Mouse (Mus musculus): ENCODE measurements around the gene Mapt. TPM values are rescaled to one million over a fixed set of nuclear protein-coding genes. Genes with fewer than 3 reads are reported as not detected.
"Not testable (repeated sequence)": the region's sequence is repeated elsewhere in the genome, so short reads cannot be mapped to it uniquely, and the experiment has no call there.

Mapt gene
- polyA plus RNA-seq, 1 experiment from 2014 or later = 1,219 TPM

DNA sequence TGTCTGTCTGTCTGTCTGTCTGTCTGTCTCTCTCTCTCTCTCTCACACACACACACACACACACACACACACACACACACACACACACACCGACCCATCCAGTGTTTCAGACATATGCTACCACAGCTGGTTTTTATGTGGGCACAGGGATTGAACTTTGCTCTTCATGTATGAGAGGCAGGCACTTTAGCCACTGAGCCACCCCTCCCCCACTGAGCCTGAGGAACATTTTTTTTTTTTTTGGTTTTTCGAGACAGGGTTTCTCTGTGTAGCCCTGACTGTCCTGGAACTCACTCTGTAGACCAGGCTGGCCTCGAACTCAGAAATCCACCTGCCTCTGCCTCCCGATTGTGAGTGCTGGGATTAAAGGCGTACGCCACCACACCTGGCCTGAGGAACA lies 14.3 kb downstream of the Mapt start:
- H3K9me3 ChIP-seq (ENCODE audit: control insufficient read depth, low read length); H3K4me2 ChIP-seq (ENCODE audit: low read length); H3K36me3 ChIP-seq (ENCODE audit: control insufficient read depth, insufficient read depth, low read length); H3K27ac ChIP-seq (ENCODE audit: low read depth, low read length); H3K9ac ChIP-seq (ENCODE audit: low read depth, low read length); H3K27me3 ChIP-seq (replicated peaks; ENCODE audit: control insufficient read depth, insufficient read depth, low read length); ATAC-seq; H3K4me1 ChIP-seq (ENCODE audit: control insufficient read depth, insufficient read depth, low read depth, low read length); H3K4me3 ChIP-seq (ENCODE audit: low read length): not testable (repeated sequence)
- WGBS = 77% methylated on average over 6 of the region's 6 CpGs

DNA sequence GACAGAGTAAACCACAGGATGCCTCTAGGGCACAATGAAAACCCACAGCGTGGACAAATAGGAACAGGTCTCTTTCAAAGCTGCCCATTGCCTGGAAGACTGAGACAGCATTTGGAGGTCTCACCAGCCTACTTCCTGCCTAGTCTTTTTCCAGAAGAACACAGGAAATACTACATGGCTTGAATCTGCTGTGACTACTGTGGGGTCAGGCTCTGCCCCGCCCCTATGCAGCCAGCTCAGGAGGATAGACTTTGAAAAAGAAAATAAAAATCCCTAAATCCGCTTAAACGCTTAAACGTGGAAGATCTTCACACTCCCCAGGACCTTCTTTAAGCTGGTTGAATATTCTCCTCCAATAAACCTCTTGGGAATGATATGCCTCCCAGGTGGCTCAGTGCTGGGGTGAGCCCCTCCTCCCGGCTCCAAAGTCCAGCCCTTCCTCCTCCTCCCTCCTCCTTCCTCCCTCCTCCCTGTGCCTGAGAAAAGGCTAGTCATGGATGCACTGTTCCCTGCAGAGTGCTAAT lies 15.0 kb downstream of the Mapt start:
- Histone ChIP-seq H3K4me2 (ENCODE audit: low read length) (no peak overlapping the region), H3K9me3 (ENCODE audit: control insufficient read depth, low read length) (no peaks in the 10 kb centered on the region), H3K27me3 (replicated peaks; ENCODE audit: control insufficient read depth, insufficient read depth, low read length) (no peaks in the 10 kb centered on the region), H3K4me3 (ENCODE audit: low read length) (no peak overlapping the region), H3K4me1 (ENCODE audit: control insufficient read depth, insufficient read depth, low read depth, low read length) (peaks cover 8% of the 10 kb centered on the region), H3K9ac (ENCODE audit: low read depth, low read length) (no peak overlapping the region), H3K36me3 (ENCODE audit: control insufficient read depth, insufficient read depth, low read length) (no peaks in the 10 kb centered on the region), H3K27ac (ENCODE audit: low read depth, low read length) (no peak overlapping the region)
- peak; percentile 40 for ATAC-seq
- 17% methylated on average over 6 of the region's 6 CpGs for WGBS

DNA sequence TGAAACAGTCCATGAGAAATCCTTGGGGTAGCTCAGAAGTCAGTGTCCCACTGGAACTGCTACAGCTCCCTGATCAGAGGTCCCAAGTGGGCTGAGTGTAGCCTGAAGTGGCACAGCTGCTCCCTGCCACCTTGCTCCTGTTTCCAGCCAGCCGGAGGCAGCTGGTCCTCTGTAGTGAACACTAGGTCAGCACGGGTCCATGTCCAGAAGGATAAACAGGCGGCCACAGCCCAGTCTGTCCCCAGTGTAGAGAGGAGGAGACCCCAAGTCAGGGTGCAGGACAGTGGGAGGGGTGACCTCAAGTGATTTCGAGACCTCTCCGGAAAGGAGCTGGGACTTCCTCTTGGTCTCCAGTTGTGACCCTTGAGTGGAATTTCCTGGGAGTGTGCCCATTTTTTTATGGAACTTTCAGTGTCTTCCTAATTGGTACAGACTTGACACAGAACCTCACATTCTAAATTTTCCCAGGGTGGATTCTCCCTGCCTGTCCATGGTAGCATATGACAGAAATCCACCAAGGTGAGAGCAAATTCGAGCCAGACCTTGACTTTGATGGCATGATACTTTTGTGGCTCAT lies 16.0 kb downstream of the Mapt start:
- peaks cover 13% of the 10 kb centered on the region for H3K4me1 ChIP-seq (ENCODE audit: control insufficient read depth, insufficient read depth, low read depth, low read length)
- H3K9me3 ChIP-seq (ENCODE audit: control insufficient read depth, low read length) = no peaks in the 10 kb centered on the region
- no peaks in the 10 kb centered on the region for H3K27me3 ChIP-seq (replicated peaks; ENCODE audit: control insufficient read depth, insufficient read depth, low read length)
- H3K4me2 ChIP-seq (ENCODE audit: low read length) = no peak overlapping the region
- no peak for ATAC-seq
- WGBS = 79% methylated on average over 6 of the region's 6 CpGs
- H3K36me3 ChIP-seq (ENCODE audit: control insufficient read depth, insufficient read depth, low read length) = no peaks in the 10 kb centered on the region
- no peak overlapping the region for H3K4me3 ChIP-seq (ENCODE audit: low read length)
- no peak overlapping the region for H3K27ac ChIP-seq (ENCODE audit: low read depth, low read length)
- no peak overlapping the region for H3K9ac ChIP-seq (ENCODE audit: low read depth, low read length)

DNA sequence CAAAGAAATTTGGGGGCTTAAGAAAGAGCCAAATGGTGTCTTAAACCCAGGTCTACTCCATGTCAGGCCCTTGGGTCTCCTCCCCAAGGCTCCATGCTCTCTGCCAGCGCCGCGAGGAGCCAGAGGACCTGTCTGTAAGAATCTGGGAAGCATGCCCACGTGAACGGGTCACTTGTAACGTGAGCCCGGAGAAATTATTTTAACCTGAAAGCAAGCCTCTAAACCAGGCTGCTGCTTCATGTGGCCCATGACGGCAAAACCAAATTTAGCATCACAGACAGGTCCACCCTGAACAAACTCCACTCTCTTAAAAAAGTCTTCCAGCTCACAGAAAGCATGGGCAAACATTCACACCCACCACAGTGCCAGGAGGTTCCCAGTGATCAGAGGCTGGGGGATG lies 18.2 kb downstream of the Mapt start:
- Histone ChIP-seq H3K9ac (ENCODE audit: low read depth, low read length) (no peak overlapping the region), H3K36me3 (ENCODE audit: control insufficient read depth, insufficient read depth, low read length) (no peaks in the 10 kb centered on the region), H3K4me2 (ENCODE audit: low read length) (no peak overlapping the region), H3K4me1 (ENCODE audit: control insufficient read depth, insufficient read depth, low read depth, low read length) (peaks cover 16% of the 10 kb centered on the region), H3K9me3 (ENCODE audit: control insufficient read depth, low read length) (no peaks in the 10 kb centered on the region), H3K4me3 (ENCODE audit: low read length) (no peak overlapping the region), H3K27ac (ENCODE audit: low read depth, low read length) (no peak overlapping the region), H3K27me3 (replicated peaks; ENCODE audit: control insufficient read depth, insufficient read depth, low read length) (no peaks in the 10 kb centered on the region)
- WGBS = 69% methylated on average over 8 of the region's 8 CpGs
- ATAC-seq = no peak

DNA sequence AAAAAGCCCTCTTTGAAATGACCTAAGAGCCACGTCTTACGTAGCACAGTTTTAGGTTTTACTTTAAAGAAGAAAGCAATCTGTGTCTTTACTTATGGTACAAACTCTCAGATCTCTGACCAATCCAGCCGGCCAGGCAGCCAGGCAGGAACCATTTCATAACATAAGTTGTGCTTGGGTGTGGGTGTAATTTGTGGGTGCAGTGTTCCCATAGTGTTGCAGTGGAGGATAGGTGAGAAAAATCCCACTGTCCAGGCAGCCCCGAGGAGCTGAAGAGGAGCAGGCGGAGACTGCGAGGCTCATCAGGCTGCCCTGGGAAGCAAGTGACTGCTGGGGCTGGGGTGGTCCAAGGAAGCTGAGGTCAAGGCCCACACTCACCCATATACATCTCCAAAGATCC lies 19.9 kb downstream of the Mapt start:
- no peak for ATAC-seq
- H3K4me2 ChIP-seq (ENCODE audit: low read length) = no peak overlapping the region
- 77% methylated on average over 6 of the region's 6 CpGs for WGBS
- H3K9me3 ChIP-seq (ENCODE audit: control insufficient read depth, low read length) = no peaks in the 10 kb centered on the region
- peaks cover 18% of the 10 kb centered on the region for H3K4me1 ChIP-seq (ENCODE audit: control insufficient read depth, insufficient read depth, low read depth, low read length)
- no peaks in the 10 kb centered on the region for H3K36me3 ChIP-seq (ENCODE audit: control insufficient read depth, insufficient read depth, low read length)
- no peak overlapping the region for H3K4me3 ChIP-seq (ENCODE audit: low read length)
- H3K27ac ChIP-seq (ENCODE audit: low read depth, low read length) = no peak overlapping the region
- no peak overlapping the region for H3K9ac ChIP-seq (ENCODE audit: low read depth, low read length)
- no peaks in the 10 kb centered on the region for H3K27me3 ChIP-seq (replicated peaks; ENCODE audit: control insufficient read depth, insufficient read depth, low read length)

DNA sequence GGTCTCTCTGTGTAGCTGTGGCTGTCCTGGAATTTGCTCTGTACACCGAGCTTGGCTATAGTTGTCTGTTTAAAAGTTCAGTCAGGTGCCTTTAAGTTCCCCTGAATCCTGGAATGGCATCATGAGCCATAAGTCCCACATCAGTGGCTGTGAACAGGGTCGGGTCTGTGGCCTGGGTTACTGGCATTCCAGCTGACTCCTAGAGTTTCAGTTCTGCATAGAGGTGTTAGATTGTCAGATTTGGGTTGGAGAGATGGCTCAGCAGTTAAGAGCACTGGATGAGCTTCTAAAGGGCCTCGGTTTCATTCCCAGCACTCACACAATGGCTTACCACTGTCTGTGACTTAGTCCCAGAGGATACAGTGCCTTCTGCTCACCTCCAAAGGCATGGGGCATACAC lies 20.9 kb downstream of the Mapt start:
- Histone ChIP-seq H3K36me3 (ENCODE audit: control insufficient read depth, insufficient read depth, low read length) (no peaks in the 10 kb centered on the region), H3K9me3 (ENCODE audit: control insufficient read depth, low read length) (no peaks in the 10 kb centered on the region), H3K9ac (ENCODE audit: low read depth, low read length) (no peak overlapping the region), H3K4me2 (ENCODE audit: low read length) (no peak overlapping the region), H3K4me1 (ENCODE audit: control insufficient read depth, insufficient read depth, low read depth, low read length) (peaks cover 12% of the 10 kb centered on the region), H3K27ac (ENCODE audit: low read depth, low read length) (no peak overlapping the region), H3K4me3 (ENCODE audit: low read length) (no peak overlapping the region), H3K27me3 (replicated peaks; ENCODE audit: control insufficient read depth, insufficient read depth, low read length) (no peaks in the 10 kb centered on the region)
- 80% methylated on average over 3 of the region's 3 CpGs for WGBS
- no peak for ATAC-seq

DNA sequence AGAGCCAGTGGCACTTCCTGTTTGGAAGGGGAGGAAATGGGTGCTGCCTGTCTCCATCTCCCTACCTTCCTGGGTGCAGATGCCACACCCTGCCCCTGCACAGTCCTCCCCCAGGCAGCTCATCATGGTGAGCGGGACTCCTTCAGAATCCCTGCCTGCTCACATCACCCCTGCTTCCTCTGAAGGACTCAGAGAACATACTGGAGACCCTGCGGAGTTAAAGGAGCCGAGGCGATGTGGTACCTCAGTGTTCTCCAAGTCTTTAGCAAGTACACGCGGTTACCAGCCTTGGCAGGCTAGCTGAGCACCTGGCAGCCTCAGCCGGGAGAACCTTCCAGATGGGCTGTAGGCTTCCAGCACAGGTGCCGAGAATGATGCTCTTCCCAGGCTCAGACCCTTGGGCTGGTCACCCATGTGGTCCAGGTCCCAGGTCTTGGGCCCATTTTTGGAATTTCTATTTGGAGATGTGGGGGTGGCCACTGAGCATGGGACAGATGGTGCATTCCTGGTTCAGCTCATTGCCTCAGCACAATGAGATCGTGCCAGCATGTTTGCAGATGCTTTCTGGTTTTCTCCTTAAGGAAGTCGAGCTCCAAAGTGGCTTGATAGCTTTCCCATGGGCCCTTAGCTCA lies 23.3 kb downstream of the Mapt start:
- H3K27me3 ChIP-seq (replicated peaks; ENCODE audit: control insufficient read depth, insufficient read depth, low read length) = no peaks in the 10 kb centered on the region
- 71% methylated on average over 10 of the region's 10 CpGs for WGBS
- H3K9me3 ChIP-seq (ENCODE audit: control insufficient read depth, low read length) = no peaks in the 10 kb centered on the region
- H3K27ac ChIP-seq (ENCODE audit: low read depth, low read length) = no peak overlapping the region
- no peak for ATAC-seq
- H3K9ac ChIP-seq (ENCODE audit: low read depth, low read length) = no peak overlapping the region
- peaks cover 12% of the 10 kb centered on the region for H3K4me1 ChIP-seq (ENCODE audit: control insufficient read depth, insufficient read depth, low read depth, low read length)
- H3K4me3 ChIP-seq (ENCODE audit: low read length) = no peak overlapping the region
- H3K36me3 ChIP-seq (ENCODE audit: control insufficient read depth, insufficient read depth, low read length) = no peaks in the 10 kb centered on the region
- no peak overlapping the region for H3K4me2 ChIP-seq (ENCODE audit: low read length)

DNA sequence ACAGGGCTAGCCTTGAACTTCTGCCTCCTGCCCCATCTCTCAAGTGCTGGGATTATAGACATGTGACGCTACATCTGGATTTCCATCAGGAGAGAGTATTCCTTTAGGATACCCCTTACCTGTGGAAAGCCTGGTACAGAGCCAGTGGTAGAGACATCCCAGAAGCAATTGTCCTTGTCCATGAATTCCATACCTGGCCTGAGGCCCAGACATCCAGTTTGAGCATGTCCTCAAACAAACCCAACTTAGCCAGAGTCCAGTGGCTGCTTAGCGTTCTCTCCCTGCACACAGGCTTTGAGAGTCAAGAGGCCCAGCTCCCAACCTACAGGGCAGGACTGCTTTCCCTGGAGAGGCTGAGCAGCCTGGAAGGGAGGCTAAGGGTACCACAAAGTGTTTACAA lies 25.0 kb downstream of the Mapt start:
- Histone ChIP-seq H3K4me2 (ENCODE audit: low read length) (no peak overlapping the region), H3K27me3 (replicated peaks; ENCODE audit: control insufficient read depth, insufficient read depth, low read length) (no peaks in the 10 kb centered on the region), H3K9me3 (ENCODE audit: control insufficient read depth, low read length) (no peaks in the 10 kb centered on the region), H3K9ac (ENCODE audit: low read depth, low read length) (no peak overlapping the region), H3K36me3 (ENCODE audit: control insufficient read depth, insufficient read depth, low read length) (no peaks in the 10 kb centered on the region), H3K4me1 (ENCODE audit: control insufficient read depth, insufficient read depth, low read depth, low read length) (peaks cover 12% of the 10 kb centered on the region), H3K4me3 (ENCODE audit: low read length) (no peak overlapping the region), H3K27ac (ENCODE audit: low read depth, low read length) (no peak overlapping the region)
- no peak for ATAC-seq
- WGBS = 86% methylated on average over 2 of the region's 2 CpGs

DNA sequence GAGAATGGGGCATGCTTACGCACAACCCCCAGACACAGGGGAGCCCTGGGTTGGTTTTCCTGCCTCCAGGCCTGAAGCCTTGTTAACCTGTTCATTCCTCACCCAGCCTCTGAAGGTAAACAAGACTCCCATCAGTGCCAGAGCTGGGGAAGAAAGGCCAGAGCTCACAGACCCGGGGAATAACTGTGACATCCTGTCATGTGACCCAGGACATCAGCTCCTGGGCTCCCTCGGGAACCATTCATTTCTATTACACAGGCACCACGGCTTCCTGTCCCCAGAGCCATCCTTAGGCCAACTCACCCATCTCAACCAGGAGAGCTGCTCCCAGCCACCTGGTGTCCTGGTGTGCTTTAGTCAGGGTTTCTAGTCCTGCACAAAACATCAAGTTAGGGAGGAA lies 27.8 kb downstream of the Mapt start:
- no peak overlapping the region for H3K27ac ChIP-seq (ENCODE audit: low read depth, low read length)
- no peak overlapping the region for H3K9ac ChIP-seq (ENCODE audit: low read depth, low read length)
- peaks cover 7% of the 10 kb centered on the region; the same call in 1 of the 2 replicates for H3K4me1 ChIP-seq (ENCODE audit: control insufficient read depth, insufficient read depth, low read depth, low read length)
- H3K36me3 ChIP-seq (ENCODE audit: control insufficient read depth, insufficient read depth, low read length) = no peaks in the 10 kb centered on the region
- no peak overlapping the region for H3K4me3 ChIP-seq (ENCODE audit: low read length)
- 38% methylated on average over 4 of the region's 4 CpGs for WGBS
- no peak for ATAC-seq
- H3K4me2 ChIP-seq (ENCODE audit: low read length) = no peak overlapping the region
- H3K9me3 ChIP-seq (ENCODE audit: control insufficient read depth, low read length) = no peaks in the 10 kb centered on the region
- no peaks in the 10 kb centered on the region for H3K27me3 ChIP-seq (replicated peaks; ENCODE audit: control insufficient read depth, insufficient read depth, low read length)

Data from hindbrain, embryonic 16.5 days (tissue).